Comparison of ENCODE assay signal across 8 mouse cellular contexts in genomic region chr2:118761358-118761757, GRCm38 (mm10). TPM values are rescaled to one million over a fixed set of nuclear protein-coding genes. Genes with fewer than 3 reads are reported as not detected.
DNase-seq lines count a peak whose midpoint lies in the region; ATAC-seq lines count a peak whose summit lies in the region.

No protein-coding gene starts in this region.

- intact Hi-C loops in left cerebral cortex, postnatal 4 days (cut with DNase I) = no loop called here

- no peaks in the 10 kb centered on the region for H3K9me3 ChIP-seq in forebrain, embryonic 13.5 days (replicated peaks)
- no peaks in the 10 kb centered on the region for H3K9me3 ChIP-seq in limb, embryonic 15.5 days

- 77% methylated on average over 12 of the region's 12 CpGs for WGBS in forebrain, embryonic 13.5 days
- 74% methylated on average over 12 of the region's 12 CpGs for WGBS in limb, embryonic 15.5 days

- ATAC-seq in forebrain, embryonic 13.5 days = no peak
- no peak for ATAC-seq in limb, embryonic 15.5 days (ENCODE audit: insufficient number of reproducible peaks, low FRiP score, low TSS enrichment, low read depth)

- peak overlapping the region; percentile 62 for H3K9ac ChIP-seq in forebrain, embryonic 13.5 days
- no peak overlapping the region for H3K9ac ChIP-seq in limb, embryonic 15.5 days

- DNase-seq in cerebellum, adult 9-11 months = peak; percentile 57
- DNase-seq in cerebellum, postnatal 14 days = no peak
- peak; percentile 70 for DNase-seq in 3134 (ENCODE audit: extremely low read depth, insufficient read length, low spot score)
- DNase-seq in adrenal gland, adult 2 months = no peak
- no peak for DNase-seq in yolk sac, embryonic 10.5 days (ENCODE audit: low spot score)
- DNase-seq in left cerebral cortex, postnatal 4 days = no peak

- H3K4me2 ChIP-seq in forebrain, embryonic 13.5 days = peak overlapping the region; percentile 56
- no peak overlapping the region for H3K4me2 ChIP-seq in limb, embryonic 15.5 days

- peaks cover 4% of the 10 kb centered on the region; the same call in 1 of the 2 replicates for H3K27me3 ChIP-seq in forebrain, embryonic 13.5 days
- peaks cover 8% of the 10 kb centered on the region; the same call in 1 of the 2 replicates for H3K27me3 ChIP-seq in limb, embryonic 15.5 days

- H3K27ac ChIP-seq in forebrain, embryonic 13.5 days = peak overlapping the region; percentile 99
- peak overlapping the region; percentile 84; the same call in 1 of the 2 replicates for H3K27ac ChIP-seq in limb, embryonic 15.5 days

- peaks cover 50% of the 10 kb centered on the region for H3K4me1 ChIP-seq in forebrain, embryonic 13.5 days
- H3K4me1 ChIP-seq in limb, embryonic 15.5 days = peaks cover 48% of the 10 kb centered on the region

- peaks cover 7% of the 10 kb centered on the region; the same call in 1 of the 2 replicates for H3K36me3 ChIP-seq in forebrain, embryonic 13.5 days (ENCODE audit: poor library complexity, severe bottlenecking)
- H3K36me3 ChIP-seq in limb, embryonic 15.5 days = no peaks in the 10 kb centered on the region

- H3K4me3 ChIP-seq in forebrain, embryonic 13.5 days = peak overlapping the region; percentile 23; the same call in 1 of the 2 replicates
- H3K4me3 ChIP-seq in limb, embryonic 15.5 days = no peak overlapping the region

RNA-seq across cellular contexts. Expression of gene Ccdc9b, which starts 1.1 kb away (rescaled TPM):
- 1.5 and 2.0 TPM in 2 replicates for polyA plus RNA-seq in forebrain, embryonic 13.5 days (2015; fragmentation: Nextera tagmentation; extraction: Ambion mirVana)
- 3.1 and 3.4 TPM in 2 replicates for polyA plus RNA-seq in limb, embryonic 15.5 days (2015; fragmentation: Nextera tagmentation; extraction: Ambion mirVana)
- total RNA-seq in adrenal gland, adult 2 months (2021) = 10 to 100 TPM in 1 of 2 experiments, 1 to 10 TPM in 1; 3.3 to 13.9 TPM
- polyA plus RNA-seq in adrenal gland, adult 2 months (2012; rRNA removed) = 4.0 and 5.3 TPM in 2 replicates
- 1 to 10 TPM; 1.8 to 2.1 TPM for total RNA-seq in left cerebral cortex, postnatal 4 days (2021)

RNA-seq across cellular contexts. Expression of gene Phgr1, which starts 11.2 kb away (rescaled TPM):
- not detected in 2 replicates for polyA plus RNA-seq in forebrain, embryonic 13.5 days (2015; fragmentation: Nextera tagmentation; extraction: Ambion mirVana)
- polyA plus RNA-seq in limb, embryonic 15.5 days (2015; fragmentation: Nextera tagmentation; extraction: Ambion mirVana) = 2.7 and 3.8 TPM in 2 replicates
- total RNA-seq in adrenal gland, adult 2 months (2021) = not detected
- 0.83 TPM in 1 of 2 replicates, not detected in the other for polyA plus RNA-seq in adrenal gland, adult 2 months (2012; rRNA removed)
- total RNA-seq in left cerebral cortex, postnatal 4 days (2021) = not detected

RNA-seq across cellular contexts. Expression of gene Inafm2, which starts 15.8 kb away (rescaled TPM):
- 26.3 and 27.0 TPM in 2 replicates for polyA plus RNA-seq in forebrain, embryonic 13.5 days (2015; fragmentation: Nextera tagmentation; extraction: Ambion mirVana)
- polyA plus RNA-seq in limb, embryonic 15.5 days (2015; fragmentation: Nextera tagmentation; extraction: Ambion mirVana) = 18.1 and 19.8 TPM in 2 replicates
- 10 to 100 TPM; 30.0 to 45.0 TPM for total RNA-seq in adrenal gland, adult 2 months (2021)
- polyA plus RNA-seq in adrenal gland, adult 2 months (2012; rRNA removed) = 22.1 and 31.3 TPM in 2 replicates
- 10 to 100 TPM; 17.8 to 19.7 TPM for total RNA-seq in left cerebral cortex, postnatal 4 days (2021)

RNA-seq across cellular contexts. Expression of gene Disp2, which starts 18.2 kb away (rescaled TPM):
- polyA plus RNA-seq in forebrain, embryonic 13.5 days (2015; fragmentation: Nextera tagmentation; extraction: Ambion mirVana) = 13.6 and 15.7 TPM in 2 replicates
- 0.09 and 0.28 TPM in 2 replicates for polyA plus RNA-seq in limb, embryonic 15.5 days (2015; fragmentation: Nextera tagmentation; extraction: Ambion mirVana)
- 10 to 100 TPM; 27.0 to 38.5 TPM for total RNA-seq in adrenal gland, adult 2 months (2021)
- 25.9 and 27.7 TPM in 2 replicates for polyA plus RNA-seq in adrenal gland, adult 2 months (2012; rRNA removed)
- total RNA-seq in left cerebral cortex, postnatal 4 days (2021) = 100 to 1,000 TPM; 109 to 128 TPM

RNA-seq across cellular contexts. Expression of gene Plcb2, which starts 33.1 kb away (rescaled TPM):
- polyA plus RNA-seq in forebrain, embryonic 13.5 days (2015; fragmentation: Nextera tagmentation; extraction: Ambion mirVana) = 0.17 and 0.43 TPM in 2 replicates
- polyA plus RNA-seq in limb, embryonic 15.5 days (2015; fragmentation: Nextera tagmentation; extraction: Ambion mirVana) = 1.4 and 1.6 TPM in 2 replicates
- total RNA-seq in adrenal gland, adult 2 months (2021) = 1 to 10 TPM; 1.6 to 2.4 TPM
- polyA plus RNA-seq in adrenal gland, adult 2 months (2012; rRNA removed) = 0.97 and 1.4 TPM in 2 replicates
- 1 to 10 TPM; 1.8 to 2.1 TPM for total RNA-seq in left cerebral cortex, postnatal 4 days (2021)

Comparison
In these comparisons a context has a peak if more than half of its experiments do, and no peak if none do; other contexts are left out.
1. DNase-seq: peak in cerebellum, adult 9-11 months (single experiment) and 3134 (single experiment); none in cerebellum, postnatal 14 days (0 of 2), adrenal gland, adult 2 months (single experiment), yolk sac, embryonic 10.5 days (single experiment) and left cerebral cortex, postnatal 4 days (single experiment).